Mouse (Mus musculus) cerebellum, adult 11 months (tissue): ENCODE measurements around the gene Gm27029.
"Not testable (repeated sequence)": the region's sequence is repeated elsewhere in the genome, so short reads cannot be mapped to it uniquely, and the experiment has no call there.

Experiments used
- DNase-seq: peaks from one replicate; pipeline ENCODE4 v3.0.0; 2022

Gm27029 gene

GRCm38 (mm10) chr11:101418991-101419390 lies 5.6 kb downstream of the Gm27029 start:
- DNase-seq: no peak

- peak; percentile 85 for DNase-seq
Measured at GRCm38 (mm10) chr11:101417101-101417855, 7.3 kb downstream of the Gm27029 start, which contains the start of gene Aarsd1. Aarsd1 (minus strand) TSS chr11:101417615.

- no peak for DNase-seq
Measured at GRCm38 (mm10) chr11:101416433-101417100, 8.0 kb downstream of the Gm27029 start.

GRCm38 (mm10) chr11:101415306-101415705 lies 9.3 kb downstream of the Gm27029 start:
- DNase-seq: no peak

- peak; percentile 27 for DNase-seq
Measured at GRCm38 (mm10) chr11:101395110-101395509, 29.5 kb downstream of the Gm27029 start.

- DNase-seq: no peak
Measured at GRCm38 (mm10) chr11:101381817-101382216, 42.8 kb downstream of the Gm27029 start.

- DNase-seq: no peak
Measured at GRCm38 (mm10) chr11:101378926-101379325, 45.7 kb downstream of the Gm27029 start.

- DNase-seq: not testable (repeated sequence)
Measured at GRCm38 (mm10) chr11:101378196-101378595, 46.4 kb downstream of the Gm27029 start.

- no peak for DNase-seq
Measured at GRCm38 (mm10) chr11:101374421-101374938, 50.1 kb downstream of the Gm27029 start.

GRCm38 (mm10) chr11:101370141-101370540 lies 54.5 kb downstream of the Gm27029 start:
- no peak for DNase-seq

- DNase-seq: no peak
Measured at GRCm38 (mm10) chr11:101367326-101367935, 57.2 kb downstream of the Gm27029 start, which contains the start of gene G6pc. G6pc (plus strand) TSS chr11:101367561.

GRCm38 (mm10) chr11:101364531-101364931 lies 60.1 kb downstream of the Gm27029 start:
- no peak for DNase-seq

GRCm38 (mm10) chr11:101360651-101361113 lies 63.9 kb downstream of the Gm27029 start:
- DNase-seq: no peak

- DNase-seq: no peak
Measured at GRCm38 (mm10) chr11:101359776-101360175, 64.8 kb downstream of the Gm27029 start.

- no peak for DNase-seq
Measured at GRCm38 (mm10) chr11:101357505-101358182, 67.0 kb downstream of the Gm27029 start.
